Comparison of ENCODE assay signal across 17 mouse cellular contexts in the genomic region with DNA sequence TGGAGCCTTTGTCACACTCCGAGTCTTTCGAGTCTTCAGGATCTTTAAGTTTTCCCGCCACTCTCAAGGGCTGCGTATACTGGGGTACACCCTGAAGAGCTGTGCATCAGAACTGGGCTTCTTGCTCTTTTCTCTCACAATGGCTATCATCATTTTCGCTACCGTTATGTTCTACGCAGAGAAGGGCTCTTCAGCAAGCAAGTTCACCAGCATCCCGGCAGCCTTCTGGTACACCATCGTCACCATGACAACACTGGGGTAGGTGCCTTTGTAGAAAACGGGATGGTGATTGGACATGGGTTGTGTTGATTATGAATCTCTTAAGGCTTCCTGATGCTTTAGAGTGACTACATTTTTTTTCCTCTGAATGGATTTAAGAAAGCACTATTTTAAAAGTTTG. TPM values are rescaled to one million over a fixed set of nuclear protein-coding genes. Genes with fewer than 3 reads are reported as not detected.
DNase-seq lines count a peak whose midpoint lies in the region; ATAC-seq and TF ChIP-seq lines count a peak whose summit lies in the region.
"Had no signal": no experiment of that assay in that cellular context is flagged by ENCODE, and none has a peak within 500 bp of the region (broad histone marks: within the 10 kb centered on the region; RNA-seq: fewer than 3 reads in every experiment).

No protein-coding gene starts in this region.

- no peaks in the 10 kb centered on the region for H3K9me3 ChIP-seq in midbrain, embryonic 15.5 days
- H3K9me3 ChIP-seq: embryonic facial prominence, embryonic 10.5 days; limb, embryonic 12.5 days; liver, embryonic 15.5 days had no signal

- H3K27me3 ChIP-seq in midbrain, embryonic 15.5 days (replicated peaks), result no peaks in the 10 kb centered on the region

- H3K9ac ChIP-seq in midbrain, embryonic 15.5 days, result no peak overlapping the region
- H3K9ac ChIP-seq: forebrain, postnatal 0 days; limb, embryonic 12.5 days; liver, embryonic 15.5 days had no signal

- no peak for DNase-seq in layer of hippocampus, adult 2 months (ENCODE audit: low spot score in 2 of 2)
- DNase-seq in layer of hippocampus, postnatal 25 days (ENCODE audit: extremely low spot score in 1 of 2, low spot score in 1 of 2), result no peak
- peak; percentile 11 for DNase-seq in ES-CJ7 (ENCODE audit: low read depth, low spot score)
- peak; percentile 41 for DNase-seq in R1 (ENCODE audit: low read depth, low spot score)
- no peak for DNase-seq in urinary bladder, postnatal 36 days (ENCODE audit: low spot score in 2 of 2)
- DNase-seq in adrenal gland, adult 8-10 months, result no peak
- DNase-seq: adrenal gland, postnatal 36 days; forebrain, postnatal 0 days; gastrocnemius, postnatal 10 days; lung, postnatal 10 days; thymus, adult 18-20 months had no signal

- no peak for TF ChIP-seq CTCF in layer of hippocampus, adult 2 months (conservative IDR thresholded peaks at IDR 0.05)

- H3K4me3 ChIP-seq in layer of hippocampus, adult 2 months, result peak overlapping the region; percentile 58
- 0 out of 2 replicates have a peak overlapping the region, but pooled peaks have one; percentile 5 for H3K4me3 ChIP-seq in midbrain, embryonic 15.5 days
- H3K4me3 ChIP-seq: embryonic facial prominence, embryonic 10.5 days; erythroblast, embryonic 14.5 days; limb, embryonic 12.5 days; liver, embryonic 15.5 days had no signal

- H3K36me3 ChIP-seq in midbrain, embryonic 15.5 days (replicated peaks), result no peaks in the 10 kb centered on the region
- H3K36me3 ChIP-seq: embryonic facial prominence, embryonic 10.5 days; limb, embryonic 12.5 days; liver, embryonic 15.5 days had no signal

- no peak overlapping the region for H3K27ac ChIP-seq in layer of hippocampus, adult 2 months
- H3K27ac ChIP-seq in midbrain, embryonic 15.5 days, result no peak overlapping the region
- H3K27ac ChIP-seq: embryonic facial prominence, embryonic 10.5 days; limb, embryonic 12.5 days; liver, embryonic 15.5 days had no signal

- no peak for ATAC-seq in midbrain, embryonic 15.5 days (replicated peaks)
- ATAC-seq: CD4-positive, CD25-positive, alpha-beta regulatory T cell, adult 4 months; forebrain, postnatal 0 days had no signal

- 89% methylated on average over 10 of the region's 10 CpGs for WGBS in midbrain, embryonic 15.5 days

- H3K4me1 ChIP-seq in midbrain, embryonic 15.5 days, result peaks cover 21% of the 10 kb centered on the region
- H3K4me1 ChIP-seq: limb, embryonic 12.5 days; liver, embryonic 15.5 days had no signal

- H3K4me2 ChIP-seq in midbrain, embryonic 15.5 days, result peak overlapping the region; percentile 28
- H3K4me2 ChIP-seq: liver, embryonic 15.5 days had no signal

RNA-seq across cellular contexts. Expression of gene Kcnd2, which starts 1.9 kb away (rescaled TPM):
- 100 to 1,000 TPM; 102 to 109 TPM for total RNA-seq in layer of hippocampus, adult 2 months (2021)
- total RNA-seq in layer of hippocampus, postnatal 25 days (2021), result 100 to 1,000 TPM; 101 to 109 TPM
- 23.9 and 26.0 TPM in 2 replicates for polyA plus RNA-seq in midbrain, embryonic 15.5 days (2015; fragmentation: Nextera tagmentation; extraction: Ambion mirVana)
- 1 to 10 TPM; 4.3 to 5.3 (median 4.7) TPM for total RNA-seq in adrenal gland, adult 8-10 months (2022)
- polyA plus RNA-seq: CD4-positive, CD25-positive, alpha-beta regulatory T cell, adult 4 months; erythroblast, embryonic 14.5 days had no signal

Comparison
In these comparisons a context has a peak if more than half of its experiments do, and no peak if none do; other contexts are left out.
1. DNase-seq: peak in ES-CJ7 (single experiment) and R1 (single experiment); none in layer of hippocampus, adult 2 months (0 of 2), layer of hippocampus, postnatal 25 days (0 of 2), urinary bladder, postnatal 36 days (0 of 2) and adrenal gland, adult 8-10 months (single experiment).
2. RNA of gene Kcnd2, which starts 1.9 kb away (total RNA-seq): 102 to 109 TPM in layer of hippocampus, adult 2 months and 101 to 109 TPM in layer of hippocampus, postnatal 25 days; 4.3 to 5.3 TPM in adrenal gland, adult 8-10 months; every median in the first group is over 10 times any median in the second.